Mouse (Mus musculus) stomach, postnatal 0 days (tissue): ENCODE results near the gene Tbc1d23.
"Not testable (repeated sequence)": the region's sequence is repeated elsewhere in the genome, so short reads cannot be mapped to it uniquely, and the experiment has no call there.

Experiments used
- CTCF ChIP-seq: IDR thresholded peaks from 2 replicates; pipeline ENCODE4 v1.5.1; 2016; ENCODE audit warnings: antibody characterized with exemption, low read depth, mild to moderate bottlenecking, moderate library complexity
- EP300 ChIP-seq: optimal IDR thresholded peaks from 2 replicates; pipeline ENCODE3; 2016; ENCODE audit warnings: antibody characterized with exemption

DNA sequence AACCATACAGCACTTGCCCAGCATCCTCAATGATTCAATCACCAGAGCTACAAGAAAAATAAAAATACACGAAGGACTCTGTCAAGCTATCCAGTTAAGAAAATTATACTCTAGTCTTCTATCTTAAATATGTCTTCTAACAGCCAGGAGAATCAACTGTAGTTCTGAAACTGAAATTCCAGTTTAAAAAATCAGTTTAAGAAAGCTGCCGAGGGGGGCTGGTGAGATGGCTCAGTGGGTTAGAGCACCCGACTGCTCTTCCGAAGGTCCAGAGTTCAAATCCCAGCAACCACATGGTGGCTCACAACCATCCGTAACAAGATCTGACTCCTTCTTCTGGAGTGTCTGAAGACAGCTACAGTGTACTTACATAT, 620 bp upstream of the Tbc1d23 start:
- TF ChIP-seq EP300, CTCF: not testable (repeated sequence)
